Mouse (Mus musculus) CH12F3 (cell line): ENCODE measurements around the gene Ece2.

Experiments used
- in situ Hi-C: fragments of 300-500 bp; cut with MboI; formaldehyde crosslinking; loops from 2 replicates; pipeline ENCODE4 v1.14.3; 2020; ENCODE audit warnings: low sequenced_read_pairs

Gene Ece2

GRCm38 (mm10) chr16:20629731-20630634 is at the start of gene Ece2:
Ece2 (plus strand) TSS chr16:20629828.
- in situ Hi-C loops = no loop called here

GRCm38 (mm10) chr16:20589366-20589938 is 40.2 kb upstream of the Ece2 start, which contains the start of gene Vwa5b2:
Vwa5b2 (plus strand) TSS chr16:20589471.
- in situ Hi-C loops = no loop called here

GRCm38 (mm10) chr16:20589939-20590679 is 39.5 kb upstream of the Ece2 start:
- in situ Hi-C loops = no loop called here

GRCm38 (mm10) chr16:20590680-20591038 is 39.0 kb upstream of the Ece2 start:
- in situ Hi-C loops = no loop called here

- in situ Hi-C loops = no loop called here
These were observed 38.4 kb upstream of the Ece2 start for GRCm38 (mm10) chr16:20591076-20591705.

GRCm38 (mm10) chr16:20595060-20595673 is 34.5 kb upstream of the Ece2 start:
- in situ Hi-C loops = no loop called here

- in situ Hi-C loops = no loop called here
These were observed 33.9 kb upstream of the Ece2 start for GRCm38 (mm10) chr16:20595737-20596136.

- in situ Hi-C loops = no loop called here
These were observed 32.8 kb upstream of the Ece2 start for GRCm38 (mm10) chr16:20596687-20597441.

- in situ Hi-C loops = no loop called here
These were observed 29.1 kb upstream of the Ece2 start for GRCm38 (mm10) chr16:20600511-20600910.

- in situ Hi-C loops = no loop called here
These were observed 24.9 kb upstream of the Ece2 start for GRCm38 (mm10) chr16:20604705-20605104.

GRCm38 (mm10) chr16:20610501-20611356 is 18.9 kb upstream of the Ece2 start:
- in situ Hi-C loops = no loop called here

GRCm38 (mm10) chr16:20611357-20612227 is 18.0 kb upstream of the Ece2 start, which contains the start of the genes Eef1akmt4, Gm49333 and Alg3:
Eef1akmt4 (plus strand) TSS chr16:20611593.
Gm49333 (plus strand) TSS chr16:20611610.
Alg3 (minus strand) TSS chr16:20611735.
- in situ Hi-C loops = no loop called here

- in situ Hi-C loops = no loop called here
These were observed 9.9 kb upstream of the Ece2 start for GRCm38 (mm10) chr16:20619541-20620398.

GRCm38 (mm10) chr16:20620399-20620735 is 9.3 kb upstream of the Ece2 start:
- in situ Hi-C loops = no loop called here

GRCm38 (mm10) chr16:20620751-20621190 is 8.9 kb upstream of the Ece2 start:
- in situ Hi-C loops = no loop called here

GRCm38 (mm10) chr16:20621191-20621990 is 8.2 kb upstream of the Ece2 start, which contains the start of gene Camk2n2:
Camk2n2 (minus strand) TSS chr16:20621287.
- in situ Hi-C loops = no loop called here
